Mouse (Mus musculus) liver, embryonic 12.5 days (tissue): ENCODE measurements at regions not wholly inside any gene's neighbourhood (a gene's known extent, or its start where the extent isn't known, plus 50 kb on each side); places are given as distances from the start of the nearest gene placed in this dataset.
"Not testable (repeated sequence)": the region's sequence is repeated elsewhere in the genome, so short reads cannot be mapped to it uniquely, and the experiment has no call there.

Experiments
- ATAC-seq: fragments of 200-750 bp; cut with Nextera tagmentation; 2 replicates; pipeline ENCODE4 v1.8.0; 2017; ENCODE audit warnings: moderate number of reproducible peaks, mild to moderate bottlenecking, moderate library complexity
- H3K27ac ChIP-seq: fragments of 300-500 bp; sonication (generic); 2 replicates; pipeline ENCODE4 v1.5.1; 2016; ENCODE audit warnings: mild to moderate bottlenecking
- H3K27me3 ChIP-seq: fragments of 300-500 bp; sonication (generic); replicated peaks from 2 replicates; pipeline ENCODE4 v1.6.1; 2016; ENCODE audit warnings: mild to moderate bottlenecking, moderate library complexity
- H3K36me3 ChIP-seq: fragments of 300-500 bp; sonication (generic); 2 replicates; pipeline ENCODE4 v1.6.1; 2016; ENCODE audit warnings: mild to moderate bottlenecking, moderate library complexity
- H3K4me1 ChIP-seq: fragments of 300-500 bp; sonication (generic); 2 replicates; pipeline ENCODE4 v1.6.1; 2016
- H3K4me2 ChIP-seq: fragments of 300-500 bp; sonication (generic); 2 replicates; pipeline ENCODE4 v1.6.1; 2016; ENCODE audit warnings: mild to moderate bottlenecking, moderate library complexity
- H3K4me3 ChIP-seq: fragments of 300-500 bp; sonication (generic); 2 replicates; pipeline ENCODE4 v1.5.1; 2016; ENCODE audit warnings: mild to moderate bottlenecking, moderate library complexity
- H3K9ac ChIP-seq: fragments of 300-500 bp; sonication (generic); 2 replicates; pipeline ENCODE4 v1.6.1; 2016; ENCODE audit warnings: mild to moderate bottlenecking, moderate library complexity
- H3K9me3 ChIP-seq: fragments of 300-500 bp; sonication (generic); replicated peaks from 2 replicates; pipeline ENCODE4 v1.6.1; 2016; ENCODE audit warnings: mild to moderate bottlenecking, moderate library complexity
- WGBS: fragments of 180-500 bp; shearing (Covaris S2); methylation state at CpG from one replicate; pipeline ENCODE4 v1.1.7; 2016; ENCODE audit not compliant: insufficient replicate concordance; 5-methylcytosine and 5-hydroxymethylcytosine counted together

DNA sequence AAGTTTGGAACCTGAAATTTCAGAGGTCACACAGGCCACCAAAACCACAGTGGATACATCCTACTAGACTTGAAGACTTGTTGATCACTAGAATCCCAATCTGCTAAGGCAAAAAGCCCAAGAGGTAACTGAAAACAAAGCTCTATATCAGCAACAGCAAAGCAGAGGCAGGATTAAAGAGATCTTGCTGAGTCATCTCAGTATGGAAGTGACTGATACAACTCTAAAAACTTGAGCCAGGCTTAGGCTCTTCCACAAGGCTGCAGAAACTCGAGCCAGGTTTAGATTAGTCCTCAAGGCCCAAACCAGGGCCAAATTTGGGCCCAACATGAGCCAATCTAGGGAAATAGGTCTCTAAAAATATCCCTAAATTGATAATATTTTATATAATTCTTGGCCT is 56.2 kb downstream of the Speer3 start:
- Histone ChIP-seq H3K4me2 (no peak overlapping the region), H3K4me3 (no peak overlapping the region), H3K27ac (no peak overlapping the region), H3K9ac (no peak overlapping the region), H3K9me3 (no peaks in the 10 kb centered on the region), H3K36me3 (no peaks in the 10 kb centered on the region), H3K4me1 (no peaks in the 10 kb centered on the region), H3K27me3 (no peaks in the 10 kb centered on the region)
- WGBS, result 31% methylated on average over 1 of the region's 1 CpGs
- no peak for ATAC-seq

GRCm38 (mm10) chr5:13880236-13880635 is 88.8 kb downstream of the Speer3 start:
- WGBS, result 66% methylated on average over 6 of the region's 6 CpGs
- H3K9ac ChIP-seq, H3K9me3 ChIP-seq, H3K27me3 ChIP-seq, H3K4me2 ChIP-seq, ATAC-seq, H3K36me3 ChIP-seq, H3K4me1 ChIP-seq, H3K4me3 ChIP-seq, H3K27ac ChIP-seq: not testable (repeated sequence)

GRCm38 (mm10) chr5:13888415-13888814 is 97.0 kb downstream of the Speer3 start:
- Histone ChIP-seq H3K36me3 (no peaks in the 10 kb centered on the region), H3K4me1 (no peaks in the 10 kb centered on the region)
- no peak for ATAC-seq

GRCm38 (mm10) chr5:13908257-13908656 is 116.8 kb upstream of the Sema3e start:
- Histone ChIP-seq H3K9ac (no peak overlapping the region), H3K27me3 (no peaks in the 10 kb centered on the region), H3K27ac (no peak overlapping the region), H3K4me2 (no peak overlapping the region), H3K9me3 (no peaks in the 10 kb centered on the region), H3K4me3 (no peak overlapping the region), H3K36me3 (no peaks in the 10 kb centered on the region), H3K4me1 (no peaks in the 10 kb centered on the region)
- WGBS, result 60% methylated on average over 3 of the region's 3 CpGs
- no peak for ATAC-seq

More at GRCm38 (mm10) chr5:13888415-13888814, 97.0 kb downstream of the Speer3 start:
- no peaks in the 10 kb centered on the region for H3K9me3 ChIP-seq
- H3K4me2 ChIP-seq, result no peak overlapping the region
- H3K27me3 ChIP-seq, result no peaks in the 10 kb centered on the region
- no peak overlapping the region for H3K9ac ChIP-seq
- H3K27ac ChIP-seq, result no peak overlapping the region
- H3K4me3 ChIP-seq, result no peak overlapping the region

- no peak for ATAC-seq
- no peak overlapping the region for H3K9ac ChIP-seq
- no peaks in the 10 kb centered on the region for H3K9me3 ChIP-seq
- H3K4me3 ChIP-seq, result no peak overlapping the region
- no peak overlapping the region for H3K4me2 ChIP-seq
- H3K36me3 ChIP-seq, result no peaks in the 10 kb centered on the region
- H3K4me1 ChIP-seq, result no peaks in the 10 kb centered on the region
- no peak overlapping the region for H3K27ac ChIP-seq
- WGBS, result 58% methylated on average over 2 of the region's 2 CpGs
- H3K27me3 ChIP-seq, result no peaks in the 10 kb centered on the region
Observed at GRCm38 (mm10) chr5:13917355-13917754, 107.7 kb upstream of the Sema3e start.

GRCm38 (mm10) chr5:13922295-13922694 is 102.8 kb upstream of the Sema3e start:
- no peaks in the 10 kb centered on the region for H3K36me3 ChIP-seq
- no peaks in the 10 kb centered on the region for H3K27me3 ChIP-seq
- no peak overlapping the region for H3K9ac ChIP-seq
- H3K4me3 ChIP-seq, result no peak overlapping the region
- no peak overlapping the region for H3K27ac ChIP-seq
- 76% methylated on average over 4 of the region's 4 CpGs for WGBS
- no peak overlapping the region for H3K4me2 ChIP-seq
- H3K9me3 ChIP-seq, result no peaks in the 10 kb centered on the region
- H3K4me1 ChIP-seq, result no peaks in the 10 kb centered on the region
- no peak for ATAC-seq

GRCm38 (mm10) chr5:13931011-13931410 is 94.1 kb upstream of the Sema3e start:
- no peak overlapping the region for H3K27ac ChIP-seq
- no peak for ATAC-seq
- no peaks in the 10 kb centered on the region for H3K4me1 ChIP-seq
- no peak overlapping the region for H3K4me2 ChIP-seq
- H3K4me3 ChIP-seq, result no peak overlapping the region
- no peaks in the 10 kb centered on the region for H3K36me3 ChIP-seq
- WGBS, result 33% methylated on average over 2 of the region's 2 CpGs
- no peaks in the 10 kb centered on the region for H3K27me3 ChIP-seq
- no peaks in the 10 kb centered on the region for H3K9me3 ChIP-seq
- no peak overlapping the region for H3K9ac ChIP-seq

DNA sequence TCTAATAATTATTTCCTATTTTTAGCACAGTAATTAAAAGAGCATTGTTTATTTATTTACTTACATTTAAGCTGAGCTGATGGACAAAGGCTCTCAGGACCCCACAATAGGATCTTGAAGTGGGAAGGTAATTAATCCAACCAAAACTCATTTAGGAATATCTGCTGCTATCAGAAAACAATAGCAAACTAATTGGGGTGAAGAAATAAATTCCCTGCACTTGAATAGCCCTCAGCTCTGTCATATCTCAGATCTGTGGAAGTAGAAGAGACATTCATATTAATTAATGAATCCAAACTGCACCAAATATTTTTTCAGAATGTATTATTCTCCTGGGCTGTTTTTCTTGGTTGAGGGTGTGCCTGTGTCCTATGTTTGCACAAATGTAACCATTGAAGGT is 73.7 kb upstream of the Sema3e start:
- H3K4me3 ChIP-seq, result no peak overlapping the region
- no peak overlapping the region for H3K9ac ChIP-seq
- H3K4me1 ChIP-seq, result no peaks in the 10 kb centered on the region
- H3K4me2 ChIP-seq, result no peak overlapping the region
- H3K27me3 ChIP-seq, result no peaks in the 10 kb centered on the region
- ATAC-seq, result no peak
- no peaks in the 10 kb centered on the region for H3K36me3 ChIP-seq
- H3K9me3 ChIP-seq, result no peaks in the 10 kb centered on the region
- no peak overlapping the region for H3K27ac ChIP-seq

DNA sequence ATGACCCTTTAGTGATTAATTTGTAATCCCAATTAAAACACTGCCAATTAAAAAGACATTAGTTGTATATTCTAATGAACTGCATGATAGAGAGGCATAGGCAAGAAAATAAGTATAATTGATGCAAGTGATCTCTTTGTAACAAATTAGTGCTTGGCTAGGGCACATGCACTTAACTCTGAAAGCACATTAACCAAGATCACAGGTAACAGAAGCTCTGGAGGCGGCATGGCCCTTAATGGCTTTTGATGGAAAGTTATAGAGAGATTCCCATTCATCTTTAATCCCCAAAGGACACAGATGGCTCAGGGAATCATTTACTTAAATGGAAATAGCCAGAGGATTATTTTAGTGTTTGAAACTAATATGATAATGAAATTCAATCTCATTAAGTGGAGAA is 69.5 kb upstream of the Sema3e start:
- no peak overlapping the region for H3K27ac ChIP-seq
- H3K9me3 ChIP-seq, result no peaks in the 10 kb centered on the region
- no peaks in the 10 kb centered on the region for H3K27me3 ChIP-seq
- ATAC-seq, result no peak
- H3K4me1 ChIP-seq, result no peaks in the 10 kb centered on the region
- no peak overlapping the region for H3K9ac ChIP-seq
- WGBS, result 64% methylated on average over 1 of the region's 1 CpGs
- H3K36me3 ChIP-seq, result no peaks in the 10 kb centered on the region
- no peak overlapping the region for H3K4me2 ChIP-seq
- no peak overlapping the region for H3K4me3 ChIP-seq

- WGBS, result 40% methylated on average over 4 of the region's 4 CpGs
Observed at GRCm38 (mm10) chr5:13959575-13959974, 65.5 kb upstream of the Sema3e start.

GRCm38 (mm10) chr5:13965901-13966300 is 59.2 kb upstream of the Sema3e start:
- WGBS, result 55% methylated on average over 2 of the region's 2 CpGs

More at GRCm38 (mm10) chr5:13959575-13959974, 65.5 kb upstream of the Sema3e start:
- no peak overlapping the region for H3K9ac ChIP-seq
- no peak overlapping the region for H3K4me3 ChIP-seq
- H3K9me3 ChIP-seq, result no peaks in the 10 kb centered on the region
- H3K27ac ChIP-seq, result no peak overlapping the region
- no peaks in the 10 kb centered on the region for H3K36me3 ChIP-seq
- H3K4me2 ChIP-seq, result no peak overlapping the region
- ATAC-seq, result peak; percentile 73; the same call in 1 of the 2 replicates
- no peaks in the 10 kb centered on the region for H3K27me3 ChIP-seq
- no peaks in the 10 kb centered on the region for H3K4me1 ChIP-seq

DNA sequence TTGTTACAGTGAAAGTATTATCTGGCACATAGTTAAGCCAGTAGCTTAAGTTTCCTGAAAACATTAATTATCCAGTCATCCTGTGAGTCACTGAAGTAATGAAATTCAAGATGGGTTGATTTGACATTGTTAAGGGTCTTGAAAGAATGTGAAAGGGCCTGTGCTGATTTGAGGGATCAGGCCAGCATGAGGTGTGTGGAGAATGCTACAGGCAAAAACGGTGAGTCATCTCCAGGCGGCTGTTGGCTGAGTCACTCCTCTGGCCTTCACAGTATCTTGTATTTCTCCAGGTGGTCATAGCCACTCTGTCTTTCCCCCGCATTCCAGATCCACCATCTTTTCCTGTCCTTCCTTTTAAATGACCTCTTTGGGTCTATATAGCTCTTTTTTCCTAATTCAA is 50.4 kb upstream of the Sema3e start:
- Histone ChIP-seq H3K27ac (no peak overlapping the region), H3K27me3 (no peaks in the 10 kb centered on the region), H3K9ac (no peak overlapping the region), H3K4me2 (no peak overlapping the region), H3K4me3 (no peak overlapping the region), H3K4me1 (no peaks in the 10 kb centered on the region), H3K36me3 (no peaks in the 10 kb centered on the region), H3K9me3 (no peaks in the 10 kb centered on the region)
- no peak for ATAC-seq
- WGBS, result 53% methylated on average over 3 of the region's 3 CpGs

More at GRCm38 (mm10) chr5:13965901-13966300, 59.2 kb upstream of the Sema3e start:
- Histone ChIP-seq H3K27me3 (no peaks in the 10 kb centered on the region), H3K36me3 (no peaks in the 10 kb centered on the region), H3K4me3 (no peak overlapping the region), H3K4me2 (no peak overlapping the region), H3K9me3 (no peaks in the 10 kb centered on the region), H3K9ac (no peak overlapping the region), H3K27ac (no peak overlapping the region), H3K4me1 (no peaks in the 10 kb centered on the region)
- no peak for ATAC-seq
